Mouse (Mus musculus): ENCODE results near the gene Spint2. TPM values are rescaled to one million over a fixed set of nuclear protein-coding genes. Genes with fewer than 3 reads are reported as not detected.

Gene Spint2
- polyA plus RNA-seq (2012; rRNA removed), result 20.3 and 21.4 TPM in 2 replicates

DNA sequence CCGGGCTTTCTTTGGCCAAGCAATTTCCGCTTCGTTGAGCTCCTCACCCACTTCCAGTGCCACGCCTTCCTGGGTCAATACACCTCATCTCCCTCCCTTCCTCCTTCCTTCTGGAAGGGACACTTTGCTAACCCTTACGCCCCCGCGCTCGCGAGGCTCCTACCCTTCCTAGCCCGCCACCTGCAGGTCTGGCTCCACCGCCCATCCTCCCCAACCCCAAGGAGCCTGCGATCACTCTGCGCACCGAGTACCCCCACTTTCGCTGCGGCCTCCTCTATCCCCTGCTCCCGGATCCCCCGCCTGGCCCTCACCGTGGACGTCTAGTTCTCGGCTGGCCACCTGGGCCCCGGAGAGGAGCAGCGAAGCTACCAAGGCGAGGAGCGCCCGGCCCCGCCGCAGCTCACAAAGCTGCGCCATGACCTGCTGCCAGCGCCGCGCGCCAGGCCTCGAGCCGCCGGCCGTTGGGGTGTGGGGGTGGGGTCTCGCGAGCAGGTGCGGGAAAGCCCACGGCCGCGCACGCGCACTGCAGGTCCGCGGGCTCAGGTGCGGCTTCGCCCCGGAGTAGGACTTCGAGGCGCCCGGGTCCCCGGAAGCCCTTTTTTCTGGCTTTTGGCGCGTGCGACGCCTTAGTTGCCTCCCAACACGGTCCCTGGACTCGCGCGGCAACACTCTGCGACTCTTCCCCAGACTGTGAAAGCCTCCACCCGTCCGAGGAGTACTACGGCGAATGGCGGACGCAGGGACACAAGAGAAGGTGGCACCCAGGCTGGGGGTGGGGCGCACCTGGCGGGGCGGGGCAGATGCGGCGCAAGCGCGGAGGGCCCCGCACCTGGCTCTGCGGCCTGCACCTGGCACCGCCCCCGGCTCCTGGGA is at the start of gene Spint2:
Spint2 (minus strand) TSS at position 712 of the 873 bp plus-strand sequence.
- no peak for DNase-seq (ENCODE audit: extremely low spot score in 1 of 2, low spot score in 1 of 2)

DNA sequence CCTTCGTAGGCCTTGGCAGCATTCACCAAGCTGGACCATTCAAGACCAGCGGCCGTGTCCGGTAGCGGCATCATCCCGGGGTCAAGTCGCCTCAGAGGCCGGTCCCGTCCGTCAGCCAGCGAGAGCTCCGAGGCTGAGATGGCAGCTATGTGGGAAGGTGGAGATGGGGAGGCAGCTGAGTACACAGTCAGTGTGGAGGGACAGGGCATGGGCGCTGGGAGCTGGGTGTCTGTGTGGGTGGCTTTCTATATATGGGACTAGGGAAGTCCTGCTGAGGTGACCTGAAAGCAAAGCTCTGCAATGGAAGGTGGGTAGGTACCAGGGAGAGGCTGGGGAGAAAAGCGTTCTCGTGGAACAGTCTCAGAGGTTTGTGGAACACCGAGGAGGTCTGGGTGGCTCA is 47.3 kb upstream of the Spint2 start:
- DNase-seq (ENCODE audit: extremely low spot score in 1 of 2, low spot score in 1 of 2), result no peak

DNA sequence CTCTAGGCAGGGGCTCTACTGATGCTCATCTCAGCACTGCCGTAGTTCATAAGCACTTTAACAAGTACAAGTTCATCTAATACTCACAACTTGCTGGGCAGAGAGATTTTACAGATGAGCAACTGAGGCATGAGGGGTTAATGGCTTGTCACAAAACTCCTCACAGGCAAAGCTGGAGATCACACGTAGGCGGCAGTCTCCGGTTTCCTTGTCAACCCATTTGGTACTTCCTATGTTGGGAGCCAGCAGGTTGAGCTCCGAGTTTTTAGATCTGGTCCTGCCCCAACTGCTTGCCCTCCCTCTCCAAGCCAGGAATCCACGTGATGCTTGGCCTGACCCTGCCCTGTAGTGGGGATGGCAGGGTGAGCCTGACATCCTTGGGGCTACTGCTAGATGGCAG is 45.4 kb upstream of the Spint2 start:
- DNase-seq (ENCODE audit: extremely low spot score in 1 of 2, low spot score in 1 of 2), result no peak

DNA sequence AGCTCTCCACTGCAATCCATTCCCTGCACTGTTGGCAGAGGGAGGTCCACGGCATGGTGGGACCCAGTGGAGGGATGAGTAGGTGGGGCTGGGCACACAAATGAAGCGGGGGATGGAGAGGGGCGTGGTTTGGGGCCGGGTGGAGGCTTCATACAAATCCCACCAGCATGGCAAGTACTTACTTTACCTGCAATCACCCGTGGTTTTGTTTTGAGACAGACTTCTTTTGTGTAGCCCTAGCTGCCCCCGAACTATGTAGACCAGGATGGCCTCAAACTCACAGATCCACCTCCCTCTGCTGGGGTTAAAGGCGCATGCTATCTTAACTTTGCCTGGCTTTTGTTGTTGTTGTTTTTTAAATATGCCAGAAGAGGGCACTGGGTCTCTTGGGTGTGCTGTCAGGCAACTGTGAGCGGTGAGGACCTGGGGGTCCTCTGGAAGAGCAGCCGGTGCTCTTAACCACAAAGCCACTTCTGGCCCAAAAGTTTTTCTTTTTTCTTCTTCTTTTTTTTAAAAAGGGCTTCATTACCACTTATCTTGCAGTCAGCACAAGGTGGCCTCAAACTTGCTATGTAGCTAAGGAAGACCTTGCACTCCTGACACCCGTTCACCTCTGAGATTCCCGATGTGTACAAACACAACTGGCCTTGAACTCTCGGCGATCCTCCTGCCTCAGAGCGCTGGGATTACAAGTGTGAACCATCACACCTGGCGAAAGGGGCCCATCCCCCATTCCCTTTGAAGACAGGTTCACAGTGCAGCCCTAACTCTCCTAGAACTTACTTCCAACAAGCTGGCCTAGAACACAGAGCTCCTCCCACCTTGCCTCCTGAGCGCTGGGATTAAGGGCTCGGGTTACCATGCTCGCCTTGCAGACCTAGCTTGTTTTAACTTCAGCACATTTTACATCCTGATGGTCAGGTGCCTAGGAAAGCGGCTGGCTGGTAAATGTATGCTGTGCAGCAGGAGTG is 37.9 kb upstream of the Spint2 start:
- no peak for DNase-seq (ENCODE audit: extremely low spot score in 1 of 2, low spot score in 1 of 2)

DNA sequence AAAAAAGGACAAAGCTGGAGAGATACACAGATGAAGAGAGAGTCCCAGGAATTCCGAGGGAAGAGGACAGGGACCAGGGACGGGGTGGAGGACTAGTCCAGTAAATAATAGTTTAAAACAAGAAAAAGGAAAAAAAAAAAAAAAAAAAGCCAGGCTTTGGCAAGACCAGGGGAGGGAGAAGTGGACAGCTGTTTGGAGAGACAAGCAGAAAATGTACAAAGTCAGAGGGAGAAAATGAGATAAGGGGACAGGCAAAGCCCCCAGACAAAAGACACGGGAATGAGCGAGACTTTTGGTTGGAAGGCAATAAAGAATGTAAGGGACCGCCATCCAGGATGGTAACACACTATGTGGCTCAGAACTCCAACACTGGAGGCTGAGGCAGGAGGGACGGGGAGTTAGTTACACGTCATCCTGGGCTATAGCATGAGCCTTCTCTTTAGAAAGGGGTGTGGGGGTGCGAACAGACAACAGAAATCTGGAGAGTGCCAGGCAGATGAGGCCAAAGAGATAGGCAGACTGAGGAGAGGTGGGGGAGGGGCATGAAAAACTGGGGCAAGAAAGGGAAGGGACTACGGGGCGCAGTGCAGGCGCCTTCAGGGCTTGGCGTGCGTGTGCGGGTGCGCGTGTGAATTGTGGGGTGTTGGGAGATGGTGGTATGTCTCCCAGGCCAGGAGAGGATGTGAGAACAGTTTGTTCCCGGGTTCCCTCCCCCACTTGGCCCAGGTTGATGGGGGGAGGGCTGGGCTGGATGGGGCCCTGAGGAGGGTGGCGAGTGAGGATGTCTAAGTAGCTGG is 36.6 kb upstream of the Spint2 start:
- peak in 1 of 2 experiments; percentile 78 for DNase-seq (ENCODE audit: extremely low spot score in 1 of 2, low spot score in 1 of 2)

DNA sequence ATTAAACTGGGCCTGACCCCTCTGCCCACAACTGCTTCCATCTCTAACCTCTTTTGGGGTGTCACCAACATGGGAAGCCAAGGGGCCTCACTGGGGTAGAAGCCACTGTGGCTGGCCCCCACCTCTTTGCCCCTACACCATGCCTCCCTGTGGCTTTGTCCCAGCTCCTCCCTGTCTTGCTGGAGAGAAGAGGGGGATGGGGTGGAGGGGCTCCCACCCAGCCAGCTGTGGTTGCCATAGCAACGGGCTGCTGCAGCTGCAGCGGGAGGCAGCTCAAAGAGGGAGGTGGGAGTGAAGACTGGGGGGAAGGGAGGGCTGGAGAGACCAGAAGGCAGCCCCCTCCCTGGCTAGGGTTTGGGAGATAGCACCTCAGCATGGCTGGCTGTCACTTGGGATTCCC is 35.8 kb upstream of the Spint2 start:
- no peak for DNase-seq (ENCODE audit: extremely low spot score in 1 of 2, low spot score in 1 of 2)

DNA sequence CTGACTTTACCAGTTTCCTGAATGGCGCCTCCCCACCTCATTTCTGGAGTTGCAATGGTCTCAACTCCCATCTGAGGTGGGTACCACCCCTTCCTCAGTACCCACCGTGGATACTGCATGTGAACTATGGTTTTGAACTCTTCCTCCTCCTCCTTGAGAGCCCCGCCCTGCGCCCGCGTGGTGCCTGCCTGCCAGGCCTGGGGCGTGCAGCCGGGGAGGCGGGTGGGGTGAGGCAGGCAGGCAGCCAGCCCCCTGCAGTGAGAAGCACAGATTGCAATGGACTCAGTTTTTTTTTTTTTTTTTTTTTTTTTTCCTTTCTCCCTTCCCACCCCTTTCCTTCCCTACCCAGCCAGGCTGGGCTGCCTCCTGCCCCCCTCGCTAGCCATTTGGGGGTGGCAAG is 35.3 kb upstream of the Spint2 start:
- peak in 1 of 2 experiments; percentile 76 for DNase-seq (ENCODE audit: extremely low spot score in 1 of 2, low spot score in 1 of 2)

DNA sequence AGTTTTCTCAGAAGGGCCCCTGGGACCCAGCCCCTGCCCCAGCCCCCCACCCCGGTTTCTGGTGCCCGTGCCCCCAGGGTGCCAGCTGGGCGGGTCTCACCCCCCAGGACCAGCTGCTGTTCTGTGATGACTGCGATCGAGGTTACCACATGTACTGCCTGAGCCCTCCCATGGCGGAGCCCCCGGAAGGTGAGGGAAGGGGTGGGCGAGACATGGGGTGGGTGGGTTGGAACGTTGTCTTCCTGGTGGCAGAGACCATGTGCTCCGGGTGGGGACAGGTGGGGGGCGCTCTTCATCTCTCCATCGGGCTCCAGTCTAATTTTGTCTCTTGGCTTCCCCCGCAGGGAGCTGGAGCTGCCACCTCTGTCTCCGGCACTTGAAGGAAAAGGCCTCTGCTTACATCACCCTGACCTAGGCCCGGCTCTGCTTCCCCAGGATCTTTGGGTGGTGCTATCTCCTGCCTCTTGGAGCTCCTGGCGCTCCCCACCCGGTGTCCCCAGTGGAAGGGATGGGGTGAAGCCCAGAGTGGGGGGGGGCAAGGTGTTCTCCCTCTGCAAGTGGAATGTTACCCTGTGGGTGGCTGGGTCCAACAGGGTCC is 34.5 kb upstream of the Spint2 start:
- peak in 1 of 2 experiments; percentile 73 for DNase-seq (ENCODE audit: extremely low spot score in 1 of 2, low spot score in 1 of 2)

DNA sequence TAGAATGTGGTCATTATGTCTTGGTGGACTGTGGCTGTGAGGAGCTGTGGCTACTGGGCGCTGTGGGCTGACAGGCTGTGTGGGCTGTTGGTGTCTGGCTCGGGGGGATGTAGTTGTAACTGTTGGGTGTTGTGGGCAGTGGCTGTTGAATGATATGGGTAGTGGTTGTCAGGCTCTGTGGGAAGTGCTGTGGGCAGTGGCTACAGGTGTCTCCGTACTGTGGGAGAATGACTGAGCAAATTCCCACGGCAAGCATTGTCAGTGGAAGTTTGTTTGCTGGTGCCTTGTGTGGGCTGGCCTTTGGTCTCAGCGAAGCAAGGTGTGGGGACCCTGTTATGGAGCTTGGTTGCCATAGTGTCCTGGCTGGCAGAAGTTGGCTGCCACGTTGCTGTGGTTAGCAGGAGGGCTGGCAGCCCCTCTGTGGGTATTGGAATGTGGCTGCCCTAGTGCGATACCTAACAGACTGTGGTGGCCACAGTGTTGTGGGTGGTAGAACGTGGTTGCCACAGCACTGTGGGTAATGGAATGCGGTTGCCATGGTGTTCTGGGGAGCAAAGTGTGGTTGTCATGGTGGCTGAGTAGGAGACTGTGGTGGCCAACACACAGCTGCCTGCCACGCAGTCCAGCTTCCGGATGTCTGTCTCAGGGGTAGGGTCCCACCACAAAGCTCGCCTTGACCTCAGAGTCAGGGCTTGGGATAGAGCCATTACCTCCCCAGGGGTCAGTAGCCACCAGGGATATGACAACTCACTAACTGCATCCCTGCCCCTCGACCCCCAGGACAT is 33.3 kb upstream of the Spint2 start:
- DNase-seq (ENCODE audit: extremely low spot score in 1 of 2, low spot score in 1 of 2), result peak in 1 of 2 experiments; percentile 79

DNA sequence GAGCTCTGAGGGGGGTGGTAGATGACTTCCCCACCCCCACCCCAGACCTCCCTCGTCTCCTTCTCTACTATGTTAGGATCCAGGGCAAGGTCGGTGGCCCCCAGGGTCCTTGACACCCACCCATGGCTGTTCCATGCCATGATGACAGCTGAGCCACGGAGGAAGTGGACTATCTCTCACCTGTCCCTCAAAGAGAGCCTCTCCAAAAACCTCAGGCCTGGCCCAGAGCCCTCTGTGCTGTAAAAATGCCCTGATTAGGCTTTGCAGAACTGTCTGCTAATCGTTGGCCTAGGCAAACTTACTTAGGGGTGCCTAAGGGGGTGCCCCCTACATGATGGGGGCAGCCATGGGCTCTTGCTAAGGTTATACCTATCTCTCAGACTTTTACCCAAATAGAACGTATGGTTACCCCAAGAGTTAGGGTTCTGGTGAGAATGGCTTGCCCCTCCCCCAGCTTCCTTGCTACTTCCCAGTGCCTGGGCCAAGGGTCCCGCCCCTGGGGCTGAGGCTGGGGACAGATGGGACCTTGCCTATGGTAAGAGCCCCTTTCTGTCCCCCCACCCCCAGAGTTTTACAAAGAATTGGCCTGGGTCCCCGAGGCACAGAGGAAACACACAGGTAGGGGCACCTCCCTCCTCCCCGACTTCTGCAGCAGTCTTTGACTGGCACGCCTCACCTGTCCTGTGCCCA is 32.0 kb upstream of the Spint2 start:
- no peak for DNase-seq (ENCODE audit: extremely low spot score in 1 of 2, low spot score in 1 of 2)

DNA sequence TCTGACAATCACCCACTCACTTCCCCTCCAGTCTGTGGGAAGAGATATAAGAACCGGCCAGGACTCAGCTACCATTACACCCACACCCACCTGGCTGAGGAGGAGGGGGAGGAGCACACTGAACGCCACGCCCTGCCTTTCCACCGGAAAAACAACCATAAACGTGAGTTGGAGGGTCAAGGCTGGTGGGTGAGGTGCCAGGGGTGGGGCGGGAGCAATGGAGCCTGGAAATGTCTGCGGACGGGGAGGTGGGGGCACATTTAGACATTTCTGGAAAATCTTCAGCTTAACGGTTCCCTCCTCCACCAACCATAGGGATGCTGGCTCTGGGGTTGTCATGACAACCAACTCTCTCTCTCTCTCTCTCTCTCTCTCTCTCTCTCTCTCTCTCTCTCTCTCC is 31.3 kb upstream of the Spint2 start:
- DNase-seq (ENCODE audit: extremely low spot score in 1 of 2, low spot score in 1 of 2), result peak in 1 of 2 experiments; percentile 71

DNA sequence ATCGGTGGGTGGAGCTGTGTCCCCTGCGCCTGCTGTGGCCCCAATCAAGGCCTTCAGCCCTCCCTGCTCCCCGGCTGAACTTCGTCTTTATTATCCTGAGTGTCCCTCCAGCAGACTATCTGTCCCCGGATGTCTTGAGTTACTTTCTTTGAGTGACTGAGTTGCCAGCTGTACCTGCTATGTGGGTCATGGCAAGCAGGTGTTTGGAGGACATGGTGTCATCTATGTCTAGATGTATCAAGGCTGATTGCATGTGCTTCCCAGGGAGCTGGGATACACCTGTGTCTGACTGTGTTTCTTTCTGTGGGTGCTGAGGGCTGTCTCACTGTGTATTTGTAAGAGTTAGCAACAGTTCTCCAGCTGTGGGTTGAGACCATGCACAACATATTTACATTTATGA is 28.0 kb upstream of the Spint2 start:
- no peak for DNase-seq (ENCODE audit: extremely low spot score in 1 of 2, low spot score in 1 of 2)

DNA sequence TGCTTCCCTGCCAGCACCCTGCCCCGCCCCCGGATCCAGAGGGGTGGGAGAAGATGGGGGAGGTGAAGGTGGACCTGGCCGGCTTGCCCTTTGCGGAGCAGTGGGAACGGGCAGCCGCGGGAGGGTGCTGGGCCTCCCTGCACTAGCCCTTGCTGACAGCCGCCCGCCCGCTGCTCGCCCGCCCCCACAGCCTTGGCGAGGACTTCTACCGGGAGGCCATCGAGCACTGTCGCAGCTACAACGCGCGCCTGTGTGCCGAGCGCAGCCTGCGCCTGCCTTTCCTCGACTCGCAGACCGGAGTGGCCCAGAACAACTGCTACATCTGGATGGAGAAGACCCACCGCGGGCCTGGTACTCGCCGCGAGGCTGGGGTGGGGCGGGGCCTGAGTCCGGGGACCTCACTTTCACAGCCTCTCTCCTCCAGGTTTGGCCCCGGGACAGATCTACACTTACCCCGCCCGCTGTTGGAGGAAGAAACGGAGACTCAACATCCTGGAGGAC is 27.6 kb upstream of the Spint2 start:
- DNase-seq (ENCODE audit: extremely low spot score in 1 of 2, low spot score in 1 of 2), result peak in 1 of 2 experiments; percentile 75

DNA sequence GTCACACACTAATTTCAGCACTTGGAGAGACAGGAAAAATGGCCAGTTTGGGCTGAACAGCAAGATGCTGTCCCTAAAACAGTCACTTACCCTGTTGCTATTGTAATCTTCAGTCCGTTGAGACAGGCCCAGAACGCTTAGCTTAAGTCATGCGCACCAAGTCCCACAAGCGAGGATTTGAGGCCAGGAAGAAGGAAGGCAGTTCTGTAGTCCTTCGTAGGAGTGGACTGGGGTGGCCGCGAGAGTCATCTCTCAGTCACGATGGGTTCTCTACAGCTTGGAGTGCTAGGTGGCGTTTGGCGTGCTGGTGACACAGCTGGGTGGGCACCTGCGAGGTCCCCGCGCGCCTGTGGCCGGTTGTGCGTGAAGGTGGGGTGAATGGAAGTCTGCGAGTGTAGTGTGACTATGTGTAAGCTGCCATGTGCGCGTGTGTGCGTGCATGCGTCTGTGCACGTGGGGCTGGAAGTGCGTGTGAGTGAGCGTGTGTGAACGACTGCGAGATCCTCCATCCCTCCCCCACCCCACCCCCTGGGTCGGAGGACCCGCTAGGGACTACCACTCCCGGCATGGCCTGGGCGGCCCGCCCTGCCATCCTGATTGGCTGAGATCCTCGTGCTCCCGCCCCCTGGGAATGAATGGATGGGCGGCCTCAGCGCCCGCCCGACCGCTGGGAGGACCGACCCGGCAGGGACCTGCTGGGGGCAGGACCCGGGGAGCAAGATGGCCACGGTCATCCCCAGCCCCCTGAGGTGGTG is 25.8 kb upstream of the Spint2 start:
- DNase-seq (ENCODE audit: extremely low spot score in 1 of 2, low spot score in 1 of 2), result peak; percentile 85 to 96

DNA sequence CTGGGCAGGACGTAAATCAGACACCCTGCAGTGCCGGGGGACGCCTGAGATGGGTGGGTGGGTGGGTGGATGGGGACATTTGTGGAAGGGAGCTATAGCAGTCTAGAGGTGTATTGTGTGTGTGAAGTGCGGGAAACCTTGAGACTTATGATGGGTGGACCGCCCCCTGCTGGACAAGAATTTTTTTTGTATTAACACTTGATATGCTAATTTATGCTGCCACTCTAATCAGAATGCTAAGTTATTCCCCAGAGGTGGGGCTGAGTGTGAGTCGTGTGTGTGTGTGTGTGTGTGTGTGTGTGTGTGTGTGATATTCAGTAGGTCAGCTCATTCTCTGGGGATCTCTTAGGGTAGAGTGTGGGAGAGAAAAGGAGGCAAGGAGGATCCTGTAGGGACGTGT is 24.9 kb upstream of the Spint2 start:
- DNase-seq (ENCODE audit: extremely low spot score in 1 of 2, low spot score in 1 of 2), result peak in 1 of 2 experiments; percentile 84

DNA sequence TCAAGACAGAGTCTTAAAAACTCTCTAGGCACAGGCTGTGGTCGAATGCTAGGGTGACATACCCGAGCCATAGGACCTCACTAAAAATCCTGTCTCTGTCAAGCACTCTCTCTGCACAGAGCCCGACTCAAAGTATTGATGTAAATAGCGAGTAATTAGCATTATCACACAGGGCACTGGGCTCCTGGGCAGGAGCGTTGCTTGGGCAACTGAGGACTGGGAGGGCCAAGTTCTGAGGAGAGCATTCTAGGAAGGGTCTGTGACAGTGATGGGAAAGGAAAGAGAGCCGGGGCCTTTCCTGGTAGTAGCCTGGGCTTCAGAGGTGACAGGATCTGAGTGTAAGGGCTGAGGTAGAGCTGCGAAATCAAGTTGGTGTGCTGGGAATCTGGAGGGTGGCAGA is 24.4 kb upstream of the Spint2 start:
- DNase-seq (ENCODE audit: extremely low spot score in 1 of 2, low spot score in 1 of 2), result no peak

DNA sequence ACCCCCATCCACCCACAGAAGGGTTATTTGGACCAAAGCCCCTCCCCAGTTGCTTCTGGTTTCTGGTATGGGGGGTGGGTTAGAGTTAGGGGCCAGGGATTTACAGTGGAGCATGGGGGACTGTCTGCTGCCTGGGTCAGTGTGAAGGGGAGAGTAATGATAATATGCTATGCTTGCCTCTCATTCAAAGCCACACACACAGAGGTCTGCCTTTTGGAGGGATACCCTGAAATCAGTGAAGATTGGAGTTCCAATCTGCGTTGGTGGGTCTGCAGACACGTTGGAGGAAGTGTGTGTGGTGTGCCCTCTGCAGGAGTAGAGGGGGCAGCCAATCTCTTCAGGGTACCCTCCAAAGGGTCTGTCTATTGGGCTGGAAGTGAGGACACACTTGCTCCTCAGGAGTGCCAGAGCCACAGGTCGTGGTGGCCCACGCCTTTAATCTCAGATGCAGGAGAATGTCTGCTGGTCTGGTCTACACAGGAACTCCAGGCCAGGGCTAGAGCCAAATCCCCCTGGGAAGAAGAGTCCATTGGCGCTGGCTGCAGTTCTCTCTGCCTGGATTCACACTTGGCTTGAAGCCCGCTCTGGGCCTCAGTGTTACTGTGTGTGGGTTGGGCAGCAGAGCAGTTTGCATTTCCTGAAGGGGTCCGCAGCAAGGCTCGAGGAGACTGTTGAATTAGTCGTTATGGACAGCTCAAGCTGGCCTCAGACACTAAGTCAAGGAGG is 23.7 kb upstream of the Spint2 start:
- DNase-seq (ENCODE audit: extremely low spot score in 1 of 2, low spot score in 1 of 2), result no peak

Data from frontal cortex, adult 2 months (tissue).